Mouse (Mus musculus) gastrocnemius, adult 2 months (tissue): Measurements from ENCODE around the gene Hoxa5. TPM values are rescaled to one million over a fixed set of nuclear protein-coding genes. Genes with fewer than 3 reads are reported as not detected.

Experiments used
- DNase-seq: peaks from one replicate; pipeline ENCODE4 v3.0.0; 2022
- H3K27ac ChIP-seq: fragments of 200-600 bp; 2 replicates; pipeline ENCODE4 v1.8.1; 2022; ENCODE audit warnings: mild to moderate bottlenecking
- H3K4me3 ChIP-seq: fragments of 200-600 bp; 2 replicates; pipeline ENCODE4 v1.8.1; 2022; ENCODE audit warnings: mild to moderate bottlenecking, moderate library complexity
- CTCF ChIP-seq: fragments of 200-600 bp; IDR thresholded peaks from 2 replicates; pipeline ENCODE4 v1.8.1; 2022; ENCODE audit warnings: antibody characterized with exemption, mild to moderate bottlenecking, moderate library complexity
- intact Hi-C: fragments of 180-260 bp; cut with DNase I; formaldehyde crosslinking; loops from one replicate; pipeline ENCODE4 v1.15.1; 2025
- total RNA-seq, 2 experiments: library from RNA; stranded (reverse); gene quantifications; 2 replicates each; pipeline ENCODE4 v1.2.3; 2021

Hoxa5 gene
- total RNA-seq, 2 experiments from 2014 or later = 2.2 to 2.9 TPM

- peak overlapping the region; percentile 73 for H3K4me3 ChIP-seq
- DNase-seq = no peak
Measured at GRCm38 (mm10) chr6:52238155-52238545, 33.8 kb upstream of the Hoxa5 start.

GRCm38 (mm10) chr6:52237346-52238154, 33.2 kb upstream of the Hoxa5 start:
- peak overlapping the region; percentile 73 for H3K4me3 ChIP-seq
- intact Hi-C loops = no loop called here
- DNase-seq = peak; percentile 43
- peak overlapping the region; percentile 93 for H3K27ac ChIP-seq
- TF ChIP-seq CTCF = no peak

More at GRCm38 (mm10) chr6:52238155-52238545, 33.8 kb upstream of the Hoxa5 start:
- peak overlapping the region; percentile 93 for H3K27ac ChIP-seq
- intact Hi-C loops = no loop called here
- no peak for TF ChIP-seq CTCF

- TF ChIP-seq CTCF = no peak
- intact Hi-C loops = no loop called here
- DNase-seq = no peak
- Histone ChIP-seq H3K4me3 (peak overlapping the region; percentile 73), H3K27ac (peak overlapping the region; percentile 93)
Measured at GRCm38 (mm10) chr6:52236806-52237205, 32.4 kb upstream of the Hoxa5 start.

DNA sequence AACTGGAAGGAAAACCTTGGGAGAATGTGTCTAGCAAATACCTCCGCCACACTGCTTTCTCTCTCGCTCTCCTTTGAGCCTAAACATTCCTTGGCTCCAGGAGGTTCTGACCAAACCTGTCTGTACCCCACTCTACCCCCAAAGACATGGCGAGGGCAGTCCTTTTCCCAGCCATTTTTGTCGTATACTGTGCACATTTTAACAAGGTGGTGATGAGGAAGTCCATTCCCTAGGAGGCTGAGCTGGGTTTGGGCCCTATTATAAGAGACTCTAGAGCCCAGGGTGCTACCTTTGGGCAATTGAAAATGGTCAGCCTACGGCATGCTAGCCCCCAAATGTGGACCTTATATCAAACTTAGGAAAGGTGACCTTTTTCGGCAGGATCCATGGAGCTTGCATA, 31.5 kb upstream of the Hoxa5 start:
- no peak for DNase-seq
- Histone ChIP-seq H3K27ac (peak overlapping the region; percentile 93), H3K4me3 (peak overlapping the region; percentile 73)
- TF ChIP-seq CTCF = no peak
- intact Hi-C loops = no loop called here

DNA sequence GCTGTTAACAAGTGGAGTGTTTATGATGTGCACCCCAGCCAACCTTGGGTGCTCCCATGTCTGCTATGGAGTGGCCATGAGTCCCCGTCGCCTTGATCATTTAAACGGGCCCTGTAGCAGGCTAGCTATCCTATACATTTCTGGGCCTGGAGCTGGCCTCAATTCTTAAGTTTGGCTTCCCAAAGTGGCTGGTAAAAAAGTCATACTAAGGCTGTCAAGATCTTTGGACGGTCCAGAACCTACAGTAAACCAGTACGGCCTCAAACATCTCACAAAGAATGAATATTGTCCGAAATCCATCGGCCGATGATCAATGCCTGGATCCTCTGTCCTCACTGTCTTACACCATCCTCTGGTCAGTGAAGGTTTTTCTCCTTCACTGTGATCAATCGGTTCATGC, 30.9 kb upstream of the Hoxa5 start:
- Histone ChIP-seq H3K27ac (peak overlapping the region; percentile 93), H3K4me3 (peak overlapping the region; percentile 76)
- intact Hi-C loops = no loop called here
- no peak for DNase-seq
- no peak for TF ChIP-seq CTCF

GRCm38 (mm10) chr6:52234428-52235140, 30.2 kb upstream of the Hoxa5 start:
- H3K4me3 ChIP-seq = peak overlapping the region; percentile 76
- no peak for TF ChIP-seq CTCF
- DNase-seq = peak; percentile 78
- peak overlapping the region; percentile 93 for H3K27ac ChIP-seq
- intact Hi-C loops = no loop called here

DNA sequence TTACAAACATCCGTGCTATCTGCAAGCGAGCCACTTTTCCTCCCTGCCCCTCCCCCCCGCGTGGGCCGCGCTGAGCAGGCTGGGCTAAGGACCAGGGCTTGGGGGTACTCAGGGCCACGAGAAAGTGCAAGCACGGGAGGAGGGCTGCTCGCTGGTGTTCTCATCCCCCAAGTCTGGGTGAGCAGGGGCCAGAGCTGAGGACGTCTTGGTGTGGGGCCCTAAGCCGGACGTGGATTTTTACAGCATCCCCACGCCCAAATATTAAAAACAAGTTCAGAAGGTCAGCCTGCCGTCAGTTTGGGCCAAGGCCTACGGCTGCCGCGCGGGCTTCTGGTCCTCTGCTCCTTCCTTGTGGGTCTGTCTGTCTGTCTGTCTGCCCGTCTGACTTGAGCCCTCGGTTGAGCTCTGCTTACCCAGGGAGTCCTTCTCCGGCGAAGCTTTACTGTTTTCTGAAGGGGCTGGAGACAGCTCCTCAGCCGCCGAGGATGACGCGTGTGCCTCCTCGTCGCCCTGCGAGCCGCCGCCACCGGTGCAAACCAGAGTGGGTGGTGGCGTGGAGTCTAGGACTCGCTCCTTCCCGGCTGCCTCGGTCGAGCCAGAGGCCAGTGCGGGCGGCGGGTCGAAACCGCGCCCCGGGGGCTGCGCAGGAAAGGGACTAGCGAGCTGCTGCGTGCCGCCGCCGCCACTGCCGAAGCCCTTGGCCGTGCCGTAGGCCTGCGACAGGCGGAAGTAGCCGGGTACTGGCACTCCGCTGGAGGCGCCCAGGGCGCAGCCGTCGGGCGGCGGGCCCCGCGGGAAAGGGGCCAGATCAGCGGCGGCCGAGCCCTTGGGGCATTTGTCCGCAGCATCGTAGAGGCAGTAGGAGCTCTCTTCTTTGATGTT, 29.4 kb upstream of the Hoxa5 start:
- peak overlapping the region; percentile 93 for H3K27ac ChIP-seq
- H3K4me3 ChIP-seq = peak overlapping the region; percentile 76
- TF ChIP-seq CTCF = no peak
- DNase-seq = peak; percentile 89
- intact Hi-C loops = no loop called here

DNA sequence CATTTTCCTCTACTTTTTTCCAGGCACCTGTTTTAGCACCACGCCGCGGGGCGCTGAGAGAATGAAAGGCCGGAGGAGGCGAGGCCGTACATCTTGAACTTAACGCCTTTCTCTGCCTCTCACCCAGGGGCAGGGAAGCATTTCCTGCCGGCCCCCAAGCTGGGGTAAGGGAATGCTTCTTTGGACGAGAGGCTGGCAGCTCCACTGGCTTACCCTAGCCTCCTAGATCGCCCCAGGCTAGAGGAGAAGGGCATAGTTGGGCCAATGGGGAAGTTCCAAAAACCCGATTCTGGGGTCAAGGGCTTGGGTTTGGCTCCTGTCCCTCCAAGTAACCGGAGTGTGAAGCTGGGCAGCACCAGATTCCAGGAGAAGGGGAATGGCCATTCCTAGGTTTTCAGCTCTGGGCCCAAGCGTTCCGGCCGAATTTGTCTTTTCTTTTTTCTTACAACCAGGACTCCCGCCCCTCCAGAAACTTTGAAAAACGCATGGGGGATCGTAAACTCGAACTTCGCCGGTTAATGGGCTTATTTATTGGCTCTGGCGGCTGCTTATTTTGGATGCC, 28.7 kb upstream of the Hoxa5 start:
- Histone ChIP-seq H3K4me3 (peak overlapping the region; percentile 76), H3K27ac (peak overlapping the region; percentile 93)
- intact Hi-C loops = no loop called here
- DNase-seq = peak; percentile 61
- no peak for TF ChIP-seq CTCF

GRCm38 (mm10) chr6:52232568-52232965, 28.2 kb upstream of the Hoxa5 start:
- peak overlapping the region; percentile 76 for H3K4me3 ChIP-seq
- DNase-seq = peak; percentile 78
- peak overlapping the region; percentile 93 for H3K27ac ChIP-seq
- intact Hi-C loops = no loop called here
- TF ChIP-seq CTCF = peak; percentile 31

DNA sequence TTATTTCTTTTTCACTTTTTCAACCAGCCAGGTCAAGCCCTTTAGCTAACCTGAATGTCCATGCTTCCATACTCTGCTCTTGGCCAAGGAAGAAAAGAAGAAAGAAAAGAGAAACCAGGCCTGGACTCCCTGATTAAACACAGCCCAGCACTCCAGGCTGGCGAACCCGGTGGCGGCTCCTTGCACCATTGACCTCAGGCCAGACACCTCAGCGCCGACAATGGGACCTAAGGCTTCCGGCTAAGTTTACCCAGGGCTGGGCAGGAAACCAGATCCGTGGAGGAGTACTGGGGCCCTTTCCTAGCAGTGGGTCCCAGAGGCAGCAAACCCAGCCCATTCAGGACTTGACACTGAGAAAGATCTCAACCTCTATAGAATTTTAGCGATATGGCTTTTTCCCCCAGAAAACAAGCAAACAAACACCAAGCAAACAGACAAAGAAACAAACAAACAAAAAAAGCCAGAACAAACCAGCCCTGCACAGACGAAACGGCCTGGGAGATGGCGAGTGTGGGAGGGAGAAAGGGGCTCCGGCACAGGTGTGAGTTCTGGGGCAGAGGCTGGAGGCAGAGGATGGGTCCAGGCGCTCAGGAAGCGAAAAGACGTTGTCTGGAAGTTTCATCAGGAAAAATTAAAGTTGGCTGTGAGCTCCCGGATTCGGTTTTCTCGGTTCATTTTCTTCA, 27.6 kb upstream of the Hoxa5 start:
- intact Hi-C loops = no loop called here
- peak overlapping the region; percentile 76 for H3K4me3 ChIP-seq
- H3K27ac ChIP-seq = peak overlapping the region; percentile 93
- no peak for TF ChIP-seq CTCF
- peak; percentile 70 for DNase-seq

DNA sequence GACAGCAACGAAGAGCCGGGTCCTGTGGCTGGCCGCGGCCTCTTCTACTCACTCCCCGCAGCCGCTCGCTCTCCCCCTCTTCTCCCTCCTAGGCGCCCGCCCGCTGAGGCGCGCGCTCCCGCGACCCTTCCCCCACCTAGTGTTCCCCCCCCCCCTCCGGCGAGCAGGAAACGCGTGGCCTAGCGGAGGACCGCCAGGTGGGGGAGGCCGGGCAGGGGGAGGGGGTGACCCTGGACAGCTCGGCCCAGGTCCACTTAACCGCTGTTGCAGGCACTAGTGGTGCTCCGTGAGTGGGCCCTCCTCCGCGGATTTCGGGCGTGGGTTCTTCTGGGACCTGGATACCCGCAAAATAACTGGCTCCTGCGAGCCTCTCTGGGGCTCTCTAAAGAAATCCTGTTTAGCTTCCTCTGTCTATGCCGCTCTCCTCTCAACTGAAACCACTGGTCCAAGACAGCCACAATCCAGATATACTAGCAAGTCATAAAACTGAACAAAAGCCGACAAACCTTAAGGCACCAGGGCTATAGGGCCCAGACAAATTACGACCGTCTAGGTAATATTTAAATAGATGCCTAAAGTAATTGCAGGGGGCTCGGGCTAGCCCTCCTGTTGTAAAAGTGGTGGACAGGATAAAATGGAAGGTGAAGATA, 26.3 kb upstream of the Hoxa5 start, which contains the start of gene Hoxa9:
Hoxa9 (minus strand) TSS at position 574 of the 650 bp plus-strand sequence.
- DNase-seq = peak; percentile 80
- H3K4me3 ChIP-seq = peak within 1 kb of the TSS; percentile 76

More for the DNA sequence above, 26.3 kb upstream of the Hoxa5 start, which contains the start of gene Hoxa9:
- peak within 1 kb of the TSS; percentile 93 for H3K27ac ChIP-seq
- intact Hi-C loops = no loop called here
- TF ChIP-seq CTCF = no peak
